Mouse (Mus musculus) spleen, adult 2 months (tissue): ENCODE results near the gene Plekha5. TPM values are rescaled to one million over a fixed set of nuclear protein-coding genes. Genes with fewer than 3 reads are reported as not detected.
"Not testable (repeated sequence)": the region's sequence is repeated elsewhere in the genome, so short reads cannot be mapped to it uniquely, and the experiment has no call there.

ENCODE experiments used
- DNase-seq, 2 experiments: peaks; one replicate each; pipeline versions ENCODE4 v3.0.0 to v3.0.0-alpha.2; 2012 to 2021; ENCODE audit warnings: low spot score in 2 of 2, low read depth in 1 of 2
- H3K27ac ChIP-seq: fragments of 200-500 bp; 2 replicates; pipeline ENCODE4 v1.5.1; 2012; ENCODE audit warnings: low read length, inconsistent platforms; ENCODE audit not compliant: insufficient read depth
- H3K27me3 ChIP-seq: fragments of 200-500 bp; 2 replicates; pipeline ENCODE4 v1.6.1; 2012; ENCODE audit warnings: mild to moderate bottlenecking, moderate library complexity, low read length, inconsistent platforms; ENCODE audit not compliant: control insufficient read depth, insufficient read depth
- H3K36me3 ChIP-seq: fragments of 200-500 bp; 2 replicates; pipeline ENCODE4 v1.6.1; 2012; ENCODE audit warnings: mild to moderate bottlenecking, low read length, inconsistent platforms; ENCODE audit not compliant: control insufficient read depth, insufficient read depth
- H3K4me1 ChIP-seq: fragments of 200-500 bp; 2 replicates; pipeline ENCODE4 v1.6.1; 2011; ENCODE audit warnings: inconsistent platforms; ENCODE audit not compliant: control insufficient read depth, insufficient read depth, insufficient read length
- H3K4me3 ChIP-seq: fragments of 200-500 bp; 2 replicates; pipeline ENCODE4 v1.5.1; 2011; ENCODE audit warnings: mild to moderate bottlenecking, inconsistent platforms; ENCODE audit not compliant: insufficient read depth, insufficient read length; ENCODE audit errors: extremely low read depth
- CTCF ChIP-seq: fragments of 200-500 bp; IDR thresholded peaks from 2 replicates; pipeline ENCODE4 v1.5.1; 2011; ENCODE audit warnings: mild to moderate bottlenecking, inconsistent platforms; ENCODE audit not compliant: insufficient read depth, insufficient read length, insufficient replicate concordance; ENCODE audit errors: extremely low read depth
- POLR2A ChIP-seq: fragments of 200-500 bp; IDR thresholded peaks from 2 replicates; pipeline ENCODE4 v1.6.1; 2011; ENCODE audit warnings: low read depth, low read length, inconsistent platforms
- WGBS: fragments of 180-500 bp; shearing (Covaris S2); methylation state at CpG from one replicate; pipeline ENCODE4 v1.1.7; 2018; 5-methylcytosine and 5-hydroxymethylcytosine counted together
- polyA plus RNA-seq: library from polyadenylated mRNA; depleted of rRNA; stranded (reverse); fragments of >200 nt; gene quantifications from 2 replicates; pipeline ENCODE4 v1.2.3, GENCODE M21; 2012

Plekha5 gene
- polyA plus RNA-seq, 1 experiment, result 8.1 TPM

- Histone ChIP-seq H3K4me1 (no peaks in the 10 kb centered on the region), H3K27me3 (no peaks in the 10 kb centered on the region), H3K36me3 (no peaks in the 10 kb centered on the region), H3K4me3 (no peak overlapping the region), H3K27ac (no peak overlapping the region)
- TF ChIP-seq CTCF (no peak), POLR2A (no peak)
- no peak for DNase-seq
- WGBS, result 92% methylated on average over 15 of the region's 15 CpGs
Observed at GRCm38 (mm10) chr6:140597381-140598329, 173.8 kb downstream of the Plekha5 start.

DNA sequence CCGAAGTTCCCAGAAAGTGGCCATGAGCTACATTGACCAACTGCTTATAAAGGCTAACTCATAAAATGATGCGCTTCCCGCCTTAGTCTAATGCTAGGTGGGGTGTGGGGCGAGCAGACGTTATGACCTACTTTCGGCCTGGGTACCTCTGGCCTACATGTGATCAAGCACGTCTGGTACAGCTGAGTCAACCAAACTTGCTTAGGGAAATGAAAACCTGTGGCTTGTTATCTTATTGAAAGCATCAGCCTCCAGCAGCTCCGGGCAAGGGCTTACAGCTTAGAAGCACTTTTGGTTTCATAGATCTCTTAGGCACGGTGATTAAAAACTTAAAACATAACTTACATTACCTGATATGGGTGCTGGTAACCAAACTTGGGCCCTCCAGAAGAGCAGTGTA, 174.7 kb downstream of the Plekha5 start:
- WGBS, result 73% methylated on average over 9 of the region's 9 CpGs
- DNase-seq, result no peak
- Histone ChIP-seq H3K4me1 (no peaks in the 10 kb centered on the region), H3K36me3 (no peaks in the 10 kb centered on the region), H3K27ac (no peak overlapping the region), H3K4me3 (no peak overlapping the region), H3K27me3 (no peaks in the 10 kb centered on the region)
- TF ChIP-seq POLR2A (no peak), CTCF (no peak)

GRCm38 (mm10) chr6:140599337-140599736, 175.5 kb downstream of the Plekha5 start:
- WGBS, result 95% methylated on average over 5 of the region's 5 CpGs
- no peak overlapping the region for H3K4me3 ChIP-seq
- no peak for DNase-seq
- no peak overlapping the region for H3K27ac ChIP-seq
- TF ChIP-seq CTCF (no peak), POLR2A (no peak)
- H3K27me3 ChIP-seq, result no peaks in the 10 kb centered on the region
- H3K36me3 ChIP-seq, result no peaks in the 10 kb centered on the region
- no peaks in the 10 kb centered on the region for H3K4me1 ChIP-seq

- H3K27ac ChIP-seq, H3K4me1 ChIP-seq, H3K4me3 ChIP-seq, H3K36me3 ChIP-seq, DNase-seq, H3K27me3 ChIP-seq: not testable (repeated sequence)
- WGBS, result 93% methylated on average over 8 of the region's 8 CpGs
Observed at GRCm38 (mm10) chr6:140600671-140601070, 176.8 kb downstream of the Plekha5 start.

DNA sequence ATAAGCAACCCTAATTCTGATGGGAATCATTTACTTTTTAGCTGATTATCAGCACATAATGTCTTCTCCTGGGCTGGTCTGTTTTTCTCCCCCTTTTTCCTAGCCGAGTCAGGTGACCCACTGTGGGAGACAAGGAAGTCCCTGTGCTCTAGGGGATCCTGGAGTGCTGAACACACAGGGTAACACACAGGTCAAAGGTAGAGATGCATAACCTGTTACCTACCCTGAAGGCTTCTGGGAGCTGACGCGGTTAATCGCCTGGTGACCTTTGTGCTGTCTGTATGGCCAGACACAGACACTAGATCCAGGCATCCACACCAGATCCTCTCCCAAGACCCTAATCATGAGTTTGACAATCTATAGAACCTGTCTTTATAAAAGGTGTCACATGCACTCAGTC, 177.3 kb downstream of the Plekha5 start:
- Histone ChIP-seq H3K27ac (no peak overlapping the region), H3K4me1 (no peaks in the 10 kb centered on the region), H3K27me3 (no peaks in the 10 kb centered on the region), H3K4me3 (no peak overlapping the region), H3K36me3 (no peaks in the 10 kb centered on the region)
- TF ChIP-seq POLR2A (no peak), CTCF (no peak)
- no peak for DNase-seq
- WGBS, result 96% methylated on average over 4 of the region's 4 CpGs

GRCm38 (mm10) chr6:140603228-140603944, 179.5 kb downstream of the Plekha5 start:
- WGBS, result 78% methylated on average over 8 of the region's 8 CpGs
- Histone ChIP-seq H3K36me3 (no peaks in the 10 kb centered on the region), H3K27ac (no peak overlapping the region), H3K27me3 (no peaks in the 10 kb centered on the region), H3K4me3 (no peak overlapping the region), H3K4me1 (no peaks in the 10 kb centered on the region)
- TF ChIP-seq POLR2A (no peak), CTCF (no peak)
- no peak for DNase-seq

DNA sequence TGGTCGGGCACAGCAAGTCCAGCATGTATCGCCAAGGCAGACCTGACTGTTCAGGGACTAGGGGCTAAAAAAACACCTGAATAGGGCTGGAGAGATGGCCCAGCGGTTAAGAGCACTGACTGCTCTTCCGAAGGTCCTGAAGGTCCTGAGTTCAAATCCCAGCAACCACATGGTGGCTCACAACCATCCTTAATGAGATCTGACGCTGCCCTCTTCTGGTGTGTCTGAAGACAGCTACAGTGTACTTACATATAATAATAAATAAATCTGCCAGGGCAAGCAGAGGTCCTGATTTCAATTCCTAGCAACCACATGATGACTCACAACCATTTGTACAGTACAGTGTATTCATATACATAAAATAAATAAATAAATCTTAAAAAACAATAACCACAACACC, 181.3 kb downstream of the Plekha5 start:
- H3K27ac ChIP-seq, H3K4me3 ChIP-seq, H3K36me3 ChIP-seq, DNase-seq, H3K27me3 ChIP-seq, H3K4me1 ChIP-seq: not testable (repeated sequence)
- WGBS, result 88% methylated on average over 5 of the region's 5 CpGs
